Mouse (Mus musculus) heart, postnatal 0 days (tissue): Measurements from ENCODE around the gene Ugt1a10.

Experiments used
- CTCF ChIP-seq: IDR thresholded peaks from 2 replicates; pipeline ENCODE4 v1.5.1; 2016; ENCODE audit warnings: antibody characterized with exemption, control low read depth, low read depth
- EP300 ChIP-seq: IDR thresholded peaks from 2 replicates; pipeline ENCODE4 v1.6.1; 2016; ENCODE audit warnings: antibody characterized with exemption, low read depth

- TF ChIP-seq CTCF (no peak), EP300 (no peak)
Measured at GRCm38 (mm10) chr1:88186325-88186935, 131.2 kb downstream of the Ugt1a10 start.
